Mouse (Mus musculus) brain, embryonic 14.5 days (tissue): ENCODE measurements around the gene Snap23. TPM values are rescaled to one million over a fixed set of nuclear protein-coding genes. Genes with fewer than 3 reads are reported as not detected.
"Not testable (repeated sequence)": the region's sequence is repeated elsewhere in the genome, so short reads cannot be mapped to it uniquely, and the experiment has no call there.

Experiments used
- DNase-seq: peaks from one replicate; pipeline ENCODE4 v3.0.0-alpha.2; 2011; ENCODE audit warnings: low read depth
- CTCF ChIP-seq: fragments of 200-500 bp; IDR thresholded peaks from 2 replicates; pipeline ENCODE4 v1.5.1; 2012; ENCODE audit warnings: inconsistent platforms, mild to moderate bottlenecking, moderate library complexity, borderline replicate concordance; ENCODE audit not compliant: insufficient read depth, insufficient read length; ENCODE audit errors: extremely low read depth
- POLR2A ChIP-seq: fragments of 200-500 bp; IDR thresholded peaks from 2 replicates; pipeline ENCODE4 v1.6.1; 2012; ENCODE audit warnings: mild to moderate bottlenecking, inconsistent platforms, borderline replicate concordance; ENCODE audit not compliant: poor library complexity, insufficient read depth, insufficient read length, severe bottlenecking; ENCODE audit errors: extremely low read depth
- polyA plus RNA-seq: library from polyadenylated mRNA; depleted of rRNA; stranded (reverse); fragments of >200 nt; gene quantifications from 2 replicates; pipeline ENCODE4 v1.2.3, GENCODE M21; 2012

Gene Snap23
- polyA plus RNA-seq, 1 experiment = 20.8 TPM

DNA sequence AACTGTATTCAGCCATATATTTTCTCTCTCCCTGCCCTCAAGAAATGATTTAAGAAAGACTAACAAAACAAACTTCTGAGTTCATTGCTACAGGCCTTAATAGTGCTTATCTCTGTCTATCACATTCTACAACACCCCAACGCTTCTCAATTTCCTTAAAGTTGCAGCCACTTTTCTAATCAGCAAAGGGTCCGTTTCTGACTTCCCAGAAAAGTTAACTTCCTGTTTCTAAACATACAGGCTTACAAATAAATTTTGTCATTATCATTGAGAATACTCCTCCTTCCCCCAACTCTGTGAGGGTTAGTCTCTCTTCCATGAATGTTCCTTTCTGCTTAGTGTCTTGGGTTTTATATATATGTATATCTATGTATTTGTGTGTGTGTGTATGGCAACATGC lies 2.1 kb upstream of the Snap23 start:
- TF ChIP-seq CTCF (no peak), POLR2A (no peak)
- no peak for DNase-seq

DNA sequence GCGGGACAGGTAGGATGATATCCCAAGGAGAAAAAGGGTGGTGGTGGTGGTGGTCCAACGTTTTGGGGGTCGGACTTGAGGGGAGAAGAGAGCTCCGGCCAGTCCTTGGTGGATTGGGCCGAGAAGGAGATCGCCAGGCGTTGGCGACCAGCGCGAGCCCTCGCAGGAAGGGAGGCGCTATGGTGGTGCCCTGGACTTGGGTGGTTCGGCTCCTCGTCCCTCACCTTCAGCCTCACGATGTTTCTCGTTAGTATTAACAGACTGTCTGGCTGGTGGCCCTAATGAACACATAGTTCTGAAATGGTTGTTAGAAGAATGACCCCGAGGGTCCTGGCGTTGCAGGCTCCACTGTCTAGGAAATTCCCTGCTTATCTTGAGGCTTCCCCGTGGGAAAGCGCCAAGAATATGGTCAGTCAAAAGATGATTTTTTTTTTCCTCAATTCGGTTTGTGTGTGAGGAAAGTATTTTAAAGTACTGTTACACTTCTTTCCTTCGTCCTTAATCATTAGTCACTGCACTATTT lies 388 bp downstream of the Snap23 start:
- no peak for DNase-seq
- TF ChIP-seq POLR2A = no peak
- no peak for TF ChIP-seq CTCF

GRCm38 (mm10) chr2:120571081-120571480 lies 3.6 kb downstream of the Snap23 start:
- TF ChIP-seq CTCF = no peak
- TF ChIP-seq POLR2A = no peak
- no peak for DNase-seq

- not testable (repeated sequence) for DNase-seq
Observed at GRCm38 (mm10) chr2:120572161-120572560, 4.7 kb downstream of the Snap23 start.

DNA sequence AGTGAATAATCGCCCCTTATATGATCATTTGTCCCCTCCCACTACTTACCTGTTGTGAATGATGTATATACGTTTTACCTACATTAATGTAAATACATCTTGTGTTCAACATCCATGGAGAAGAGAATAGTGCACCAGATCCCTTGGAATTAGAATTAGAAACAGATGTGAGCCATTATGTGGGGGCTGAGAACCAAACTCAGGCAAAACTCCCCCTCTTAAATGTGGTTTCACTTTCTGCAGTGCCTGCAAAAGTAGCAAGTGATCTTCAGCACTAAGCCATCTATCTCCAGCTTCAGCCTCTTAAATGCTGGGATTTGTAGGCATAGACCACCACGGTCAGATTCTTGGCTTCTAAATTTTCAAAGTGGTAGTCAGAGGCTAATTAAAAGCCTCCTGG lies 7.7 kb downstream of the Snap23 start:
- TF ChIP-seq CTCF (no peak), POLR2A (no peak)
- no peak for DNase-seq

GRCm38 (mm10) chr2:120575978-120576377 lies 8.5 kb downstream of the Snap23 start:
- DNase-seq = no peak
- TF ChIP-seq POLR2A = no peak
- TF ChIP-seq CTCF = no peak

- TF ChIP-seq POLR2A (no peak), CTCF (no peak)
Observed at GRCm38 (mm10) chr2:120577799-120578198, 10.3 kb downstream of the Snap23 start.

GRCm38 (mm10) chr2:120578286-120578685 lies 10.8 kb downstream of the Snap23 start:
- TF ChIP-seq CTCF (no peak), POLR2A (no peak)
- no peak for DNase-seq

More at GRCm38 (mm10) chr2:120577799-120578198, 10.3 kb downstream of the Snap23 start:
- DNase-seq = no peak

GRCm38 (mm10) chr2:120589759-120590158 lies 22.3 kb downstream of the Snap23 start:
- DNase-seq = no peak
- TF ChIP-seq POLR2A (no peak), CTCF (no peak)

GRCm38 (mm10) chr2:120592227-120592626 lies 24.8 kb downstream of the Snap23 start:
- TF ChIP-seq POLR2A (no peak), CTCF (no peak)
- DNase-seq = no peak

DNA sequence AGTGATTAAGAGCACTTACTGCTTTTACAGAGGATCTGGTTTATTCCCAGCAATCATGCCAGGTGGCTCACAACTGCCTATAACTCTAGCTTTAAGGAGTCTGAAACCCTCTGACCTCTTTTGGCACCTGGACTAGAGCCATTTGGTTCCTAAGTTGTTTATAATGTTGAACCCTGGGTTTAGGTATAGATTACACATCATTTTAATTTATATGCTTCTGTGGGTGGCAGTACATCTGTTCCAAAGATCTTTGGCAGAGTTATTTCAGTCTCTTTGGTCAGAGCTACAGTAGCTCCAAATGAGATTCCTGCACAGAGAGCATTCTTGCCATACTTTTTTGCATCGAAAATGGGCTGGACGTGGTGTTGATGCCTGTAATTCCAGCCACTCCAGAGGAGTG lies 30.3 kb downstream of the Snap23 start:
- TF ChIP-seq CTCF (no peak), POLR2A (no peak)
- no peak for DNase-seq

- TF ChIP-seq CTCF = no peak
- TF ChIP-seq POLR2A = no peak
- no peak for DNase-seq
Observed at GRCm38 (mm10) chr2:120599506-120599905, 32.0 kb downstream of the Snap23 start.
